Mouse (Mus musculus) liver, embryonic 11.5 days (tissue): ENCODE results near the gene Gm867. TPM values are rescaled to one million over a fixed set of nuclear protein-coding genes. Genes with fewer than 3 reads are reported as not detected.

Source experiments
- ATAC-seq: fragments of 200-750 bp; cut with Nextera tagmentation; replicated peaks from 2 replicates; pipeline ENCODE4 v1.8.0; 2017; ENCODE audit warnings: moderate number of reproducible peaks, mild to moderate bottlenecking, moderate TSS enrichment, moderate library complexity; ENCODE audit not compliant: low FRiP score
- DNase-seq: peaks from one replicate; pipeline ENCODE4 v3.0.0-alpha.2; 2017; ENCODE audit warnings: low spot score
- H3K27ac ChIP-seq: fragments of 300-500 bp; sonication (generic); 2 replicates; pipeline ENCODE4 v1.5.1; 2014; ENCODE audit warnings: mild to moderate bottlenecking, low read depth, low read length, control low read depth
- H3K27me3 ChIP-seq: fragments of 300-500 bp; sonication (generic); replicated peaks from 2 replicates; pipeline ENCODE4 v1.6.1; 2014; ENCODE audit warnings: low read length, mixed read lengths; ENCODE audit not compliant: control insufficient read depth, insufficient read depth
- H3K36me3 ChIP-seq: fragments of 300-500 bp; sonication (generic); 2 replicates; pipeline ENCODE4 v1.6.1; 2014; ENCODE audit warnings: mild to moderate bottlenecking, low read length, moderate library complexity, mixed read lengths; ENCODE audit not compliant: control insufficient read depth, insufficient read depth
- H3K4me1 ChIP-seq: fragments of 300-500 bp; sonication (generic); replicated peaks from 2 replicates; pipeline ENCODE4 v1.6.1; 2014; ENCODE audit warnings: low read length, mixed read lengths; ENCODE audit not compliant: control insufficient read depth, insufficient read depth
- H3K4me2 ChIP-seq: fragments of 300-500 bp; sonication (generic); 2 replicates; pipeline ENCODE4 v1.6.1; 2014; ENCODE audit warnings: mild to moderate bottlenecking, control low read depth, moderate library complexity
- H3K4me3 ChIP-seq: fragments of 300-500 bp; sonication (generic); 2 replicates; pipeline ENCODE4 v1.5.1; 2014; ENCODE audit warnings: low read depth, low read length, control low read depth
- H3K9ac ChIP-seq: fragments of 300-500 bp; sonication (generic); 2 replicates; pipeline ENCODE4 v1.6.1; 2014; ENCODE audit warnings: low read depth, low read length, control low read depth
- H3K9me3 ChIP-seq: fragments of 300-500 bp; sonication (generic); 2 replicates; pipeline ENCODE4 v1.6.1; 2016; ENCODE audit warnings: low read length, inconsistent platforms, mixed read lengths; ENCODE audit not compliant: control insufficient read depth
- WGBS: fragments of 180-500 bp; shearing (Covaris S2); extraction: QIAGEN DNeasy Blood & Tissue Kit; methylation state at CpG from one replicate; pipeline ENCODE4 v1.1.7; 2014; 5-methylcytosine and 5-hydroxymethylcytosine counted together
- polyA plus RNA-seq: library from polyadenylated mRNA; unstranded; fragments of >200 nt; fragmentation: Nextera tagmentation; extraction: Ambion mirVana; gene quantifications from 2 replicates; pipeline ENCODE4 v1.2.1, GENCODE M21; 2014

Gm867 gene
- polyA plus RNA-seq, 1 experiment from 2014 or later, result 3.4 TPM

GRCm38 (mm10) chr10:75941042-75941824 is 761 bp upstream of the Gm867 start:
- Histone ChIP-seq H3K27me3 (peaks cover 6% of the 10 kb centered on the region; the same call in 1 of the 2 replicates), H3K36me3 (no peaks in the 10 kb centered on the region), H3K9me3 (no peaks in the 10 kb centered on the region), H3K9ac (no peak overlapping the region), H3K4me3 (no peak overlapping the region), H3K4me2 (no peak overlapping the region), H3K27ac (no peak overlapping the region), H3K4me1 (peaks cover 38% of the 10 kb centered on the region)
- ATAC-seq (no peak), DNase-seq (no peak)
- 69% methylated on average over 9 of the region's 9 CpGs for WGBS

- no peaks in the 10 kb centered on the region for H3K9me3 ChIP-seq
- peak; percentile 62 for ATAC-seq
- WGBS, result 44% methylated on average over 9 of the region's 9 CpGs
- peak overlapping the region; percentile 42 for H3K4me3 ChIP-seq
- H3K9ac ChIP-seq, result peak overlapping the region; percentile 64
- no peaks in the 10 kb centered on the region for H3K36me3 ChIP-seq
- H3K27me3 ChIP-seq, result peaks cover 6% of the 10 kb centered on the region
- no peak for DNase-seq
- H3K4me1 ChIP-seq, result peaks cover 46% of the 10 kb centered on the region
- peak overlapping the region; percentile 61 for H3K4me2 ChIP-seq
- peak overlapping the region; percentile 47 for H3K27ac ChIP-seq
Measured at GRCm38 (mm10) chr10:75939481-75940234, 814 bp downstream of the Gm867 start.

- Histone ChIP-seq H3K9ac (no peak overlapping the region), H3K36me3 (no peaks in the 10 kb centered on the region), H3K4me1 (peaks cover 46% of the 10 kb centered on the region), H3K9me3 (no peaks in the 10 kb centered on the region), H3K4me3 (peak overlapping the region; percentile 14; the same call in 1 of the 2 replicates), H3K27ac (no peak overlapping the region), H3K27me3 (peaks cover 10% of the 10 kb centered on the region), H3K4me2 (peak overlapping the region; percentile 96)
- WGBS, result 47% methylated on average over 10 of the region's 10 CpGs
- DNase-seq (no peak), ATAC-seq (peak; percentile 64)
Measured at GRCm38 (mm10) chr10:75937851-75938643, 2.4 kb downstream of the Gm867 start.

GRCm38 (mm10) chr10:75936909-75937667 is 3.4 kb downstream of the Gm867 start:
- WGBS, result 50% methylated on average over 18 of the region's 18 CpGs

DNA sequence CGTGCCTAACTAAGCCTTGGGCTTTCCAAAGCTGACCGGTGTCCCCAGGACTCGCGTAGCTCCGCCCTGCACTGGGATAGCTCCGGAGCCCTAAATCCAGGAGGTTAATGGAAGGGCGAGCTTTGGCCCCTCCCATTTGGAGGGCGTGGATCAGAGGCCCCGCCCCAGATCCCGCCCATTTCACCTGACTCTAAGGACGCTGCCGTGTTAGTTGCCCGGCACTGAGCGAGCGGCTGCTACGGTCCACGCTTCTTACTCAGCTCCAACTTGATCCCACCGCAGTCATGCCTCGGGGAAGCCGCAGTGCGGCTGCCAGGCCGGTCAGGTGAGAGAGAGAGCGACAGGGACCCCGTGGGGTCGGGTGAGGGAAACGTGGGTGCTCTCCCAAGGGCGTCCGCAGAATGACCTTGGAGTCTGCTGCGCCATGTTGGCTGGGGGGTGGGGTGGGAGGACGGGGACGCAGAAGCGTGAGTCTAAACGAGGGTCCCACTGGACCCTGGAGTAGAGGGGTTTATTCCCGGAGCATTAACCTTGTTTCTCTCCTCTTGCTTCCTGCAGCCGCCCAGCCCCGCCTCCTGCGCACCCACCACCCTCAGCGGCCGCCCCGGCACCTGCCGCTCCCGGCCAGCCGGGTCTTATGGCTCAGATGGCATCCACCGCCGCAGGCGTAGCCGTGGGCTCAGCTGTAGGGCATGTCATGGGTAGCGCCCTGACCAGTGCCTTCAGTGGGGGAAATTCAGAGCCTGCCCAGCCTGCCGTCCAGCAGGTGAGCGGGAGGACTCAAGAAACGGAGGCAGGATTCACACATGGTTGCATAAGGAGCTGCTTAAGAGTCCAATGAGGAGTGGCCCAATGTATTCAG is 4.6 kb downstream of the Gm867 start, which contains the start of gene Mmp11:
TSS of gene Mmp11 (minus strand) at position 817 of the 862 bp plus-strand sequence.
- peak; percentile 84 for DNase-seq
- Histone ChIP-seq H3K27ac (peak within 1 kb of the TSS; percentile 55; the same call in 1 of the 2 replicates), H3K36me3 (no peaks in the 10 kb centered on the region), H3K9ac (peak within 1 kb of the TSS; percentile 80), H3K4me1 (peaks cover 58% of the 10 kb centered on the region), H3K4me3 (peak within 1 kb of the TSS; percentile 81), H3K4me2 (peak within 1 kb of the TSS; percentile 96), H3K27me3 (peaks cover 30% of the 10 kb centered on the region), H3K9me3 (no peaks in the 10 kb centered on the region)
- peak; percentile 76 for ATAC-seq
- 2% methylated on average over 50 of the region's 51 CpGs for WGBS

More at GRCm38 (mm10) chr10:75936909-75937667, 3.4 kb downstream of the Gm867 start:
- H3K36me3 ChIP-seq, result no peaks in the 10 kb centered on the region
- ATAC-seq, result no peak
- no peak overlapping the region for H3K27ac ChIP-seq
- peaks cover 18% of the 10 kb centered on the region for H3K27me3 ChIP-seq
- no peak for DNase-seq
- H3K4me3 ChIP-seq, result peak overlapping the region; percentile 81
- H3K4me2 ChIP-seq, result peak overlapping the region; percentile 96
- peaks cover 53% of the 10 kb centered on the region for H3K4me1 ChIP-seq
- no peak overlapping the region for H3K9ac ChIP-seq
- no peaks in the 10 kb centered on the region for H3K9me3 ChIP-seq

GRCm38 (mm10) chr10:75934991-75935390 is 5.5 kb downstream of the Gm867 start:
- peaks cover 52% of the 10 kb centered on the region for H3K4me1 ChIP-seq
- no peak overlapping the region for H3K9ac ChIP-seq
- H3K36me3 ChIP-seq, result no peaks in the 10 kb centered on the region
- H3K27ac ChIP-seq, result no peak overlapping the region
- 47% methylated on average over 1 of the region's 1 CpGs for WGBS
- no peaks in the 10 kb centered on the region for H3K9me3 ChIP-seq
- peak overlapping the region; percentile 96 for H3K4me2 ChIP-seq
- DNase-seq (no peak), ATAC-seq (no peak)
- H3K27me3 ChIP-seq, result peaks cover 39% of the 10 kb centered on the region
- H3K4me3 ChIP-seq, result peak overlapping the region; percentile 81

DNA sequence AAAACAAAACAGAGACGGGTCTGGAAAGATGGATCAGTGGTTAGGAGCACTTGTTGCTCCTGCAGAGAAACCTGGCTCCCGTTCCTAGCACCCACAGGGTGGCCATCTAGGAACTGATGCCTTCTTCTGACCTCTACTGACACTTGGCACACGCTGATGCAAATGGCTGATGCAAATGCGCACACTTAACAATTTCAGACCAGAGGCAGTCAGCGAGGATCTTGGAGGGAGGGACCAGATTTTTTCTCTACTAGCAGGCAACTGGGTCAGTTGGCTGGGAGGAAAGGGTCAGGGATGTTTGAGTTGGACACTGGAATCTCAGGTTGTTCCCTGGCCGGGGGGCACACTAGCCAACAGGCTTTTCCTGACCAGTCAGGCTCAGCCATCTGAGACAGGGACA is 7.6 kb downstream of the Gm867 start, which contains the start of gene Chchd10:
TSS of gene Chchd10 (plus strand) at position 240 of the 400 bp plus-strand sequence.
- WGBS, result 44% methylated on average over 6 of the region's 6 CpGs
- no peak for DNase-seq
- Histone ChIP-seq H3K9me3 (no peaks in the 10 kb centered on the region), H3K27ac (no peak within 1 kb of the TSS), H3K4me1 (peaks cover 36% of the 10 kb centered on the region), H3K9ac (peak within 1 kb of the TSS; percentile 74), H3K4me3 (peak within 1 kb of the TSS; percentile 50), H3K4me2 (peak within 1 kb of the TSS; percentile 95), H3K27me3 (peaks cover 42% of the 10 kb centered on the region), H3K36me3 (no peaks in the 10 kb centered on the region)
- ATAC-seq, result no peak
